Mouse (Mus musculus) heart, postnatal 4 days (tissue): Measurements from ENCODE around the gene Olfr316. TPM values are rescaled to one million over a fixed set of nuclear protein-coding genes. Genes with fewer than 3 reads are reported as not detected.

Experiments used
- total RNA-seq, 2 experiments: library from RNA; stranded (reverse); gene quantifications; 2 replicates each; pipeline ENCODE4 v1.2.3; 2021

Olfr316 gene
- total RNA-seq, 2 experiments from 2014 or later = not detected

Other genes with a start within 250 kb of the Olfr316 start
- not detected for gene Olfr330, start 217.9 kb upstream of the Olfr316 start, total RNA-seq
- not detected for gene Olfr329-ps, start 206.3 kb upstream of the Olfr316 start, total RNA-seq
- gene Olfr328, start 197.1 kb upstream of the Olfr316 start, total RNA-seq = under 1 TPM in 1 of 2 experiments, not detected in 1; 0.09 TPM
- gene Olfr224, start 182.2 kb upstream of the Olfr316 start, total RNA-seq = not detected
- gene Olfr325, start 175.0 kb upstream of the Olfr316 start, total RNA-seq = not detected
- gene Olfr324, start 157.6 kb upstream of the Olfr316 start, total RNA-seq = not detected
- gene 2210407C18Rik, start 136.7 kb upstream of the Olfr316 start, total RNA-seq = not detected
- not detected for gene Olfr323, start 122.2 kb upstream of the Olfr316 start, total RNA-seq
- under 1 TPM in 1 of 2 experiments, not detected in 1; 0.23 TPM for gene Trim58, start 112.3 kb upstream of the Olfr316 start, total RNA-seq
- not detected for gene Olfr322, start 94.0 kb upstream of the Olfr316 start, total RNA-seq
- gene Olfr320, start 71.6 kb upstream of the Olfr316 start, total RNA-seq = not detected
- gene Olfr319, start 53.6 kb upstream of the Olfr316 start, total RNA-seq = not detected
- gene Olfr318, start 28.7 kb upstream of the Olfr316 start, total RNA-seq = not detected
- gene Olfr317, start 13.5 kb upstream of the Olfr316 start, total RNA-seq = not detected
- not detected for gene Olfr315, start 20.5 kb downstream of the Olfr316 start, total RNA-seq
- gene Olfr314, start 30.2 kb downstream of the Olfr316 start, total RNA-seq = not detected
- gene Fam183b, start 49.2 kb downstream of the Olfr316 start, total RNA-seq = not detected
- gene Olfr313, start 62.3 kb downstream of the Olfr316 start, total RNA-seq = not detected
- not detected for gene Olfr312, start 76.5 kb downstream of the Olfr316 start, total RNA-seq
- not detected for gene Olfr311, start 86.5 kb downstream of the Olfr316 start, total RNA-seq
- gene Gm12258, start 94.4 kb downstream of the Olfr316 start, total RNA-seq = 1 to 10 TPM; 2.3 to 2.7 TPM
- 1 to 10 TPM; 4.4 to 4.8 TPM for gene 2810021J22Rik, start 114.5 kb downstream of the Olfr316 start, total RNA-seq
- 1 to 10 TPM; 5.3 to 5.9 TPM for gene Zfp39, start 151.5 kb downstream of the Olfr316 start, total RNA-seq
- not detected for gene Btnl10, start 165.2 kb downstream of the Olfr316 start, total RNA-seq
- 100 to 1,000 TPM; 161 to 165 TPM for gene Rnf187, start 186.2 kb downstream of the Olfr316 start, total RNA-seq
- gene Hist3h2ba, start 196.2 kb downstream of the Olfr316 start, total RNA-seq = 10 to 100 TPM; 21.8 to 22.6 TPM
- gene Hist3h2a, start 202.0 kb downstream of the Olfr316 start, total RNA-seq = 10 to 100 TPM; 46.8 to 50.0 TPM
- gene Trim17, start 202.0 kb downstream of the Olfr316 start, total RNA-seq = under 1 TPM in 1 of 2 experiments, not detected in 1; 0.10 TPM
- gene Trim11, start 225.4 kb downstream of the Olfr316 start, total RNA-seq = 10 to 100 TPM; 21.3 TPM